Mouse (Mus musculus) NIH3T3 (cell line): ENCODE measurements around the gene Kctd13.
A peak's percentile ranks its signal among the peaks of the same experiment; 100 is the strongest.

Source experiments
- DNase-seq: peaks from one replicate; pipeline ENCODE4 v3.0.0-alpha.2; 2012; ENCODE audit warnings: low read depth

Kctd13 gene

DNA sequence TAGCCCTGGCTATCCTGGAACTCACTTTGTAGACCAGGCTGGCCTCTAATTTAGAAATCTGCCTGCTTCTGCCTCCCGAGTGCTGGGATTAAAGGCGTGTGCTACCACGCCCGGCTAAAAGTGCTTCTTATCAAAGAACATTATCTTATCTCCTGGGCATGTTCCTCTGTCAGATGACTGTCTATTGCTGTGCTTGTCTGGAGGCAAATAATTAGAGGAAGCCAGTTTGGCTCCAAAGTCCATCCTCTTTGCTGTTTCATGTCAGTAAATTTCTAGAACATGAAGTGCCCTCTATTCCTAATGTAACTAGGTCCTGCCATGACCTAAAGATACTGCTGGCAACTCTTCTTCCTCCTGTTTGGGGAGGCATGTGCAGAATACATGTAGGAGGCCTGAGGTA, 53.4 kb downstream of the Kctd13 start:
- DNase-seq: no peak

DNA sequence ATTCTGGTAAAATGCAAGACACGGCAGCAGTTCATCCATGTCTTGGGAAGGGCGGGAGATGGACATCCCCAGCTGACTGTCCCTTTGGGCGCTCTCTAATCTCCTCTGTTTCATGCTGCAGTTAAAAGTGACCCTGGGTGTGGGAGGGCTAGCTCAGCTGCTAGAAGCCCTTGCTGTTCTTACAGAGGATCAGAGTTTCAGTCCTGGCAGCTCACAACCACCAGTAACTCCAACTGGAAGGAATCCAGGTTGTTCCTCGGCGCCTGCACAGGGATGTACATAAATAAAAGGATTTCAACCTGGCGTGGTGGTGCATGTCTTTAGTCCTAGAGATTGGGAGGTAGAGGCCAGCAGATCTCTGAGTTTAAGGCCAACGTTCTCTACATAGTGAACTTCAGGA, 54.4 kb downstream of the Kctd13 start:
- no peak for DNase-seq

DNA sequence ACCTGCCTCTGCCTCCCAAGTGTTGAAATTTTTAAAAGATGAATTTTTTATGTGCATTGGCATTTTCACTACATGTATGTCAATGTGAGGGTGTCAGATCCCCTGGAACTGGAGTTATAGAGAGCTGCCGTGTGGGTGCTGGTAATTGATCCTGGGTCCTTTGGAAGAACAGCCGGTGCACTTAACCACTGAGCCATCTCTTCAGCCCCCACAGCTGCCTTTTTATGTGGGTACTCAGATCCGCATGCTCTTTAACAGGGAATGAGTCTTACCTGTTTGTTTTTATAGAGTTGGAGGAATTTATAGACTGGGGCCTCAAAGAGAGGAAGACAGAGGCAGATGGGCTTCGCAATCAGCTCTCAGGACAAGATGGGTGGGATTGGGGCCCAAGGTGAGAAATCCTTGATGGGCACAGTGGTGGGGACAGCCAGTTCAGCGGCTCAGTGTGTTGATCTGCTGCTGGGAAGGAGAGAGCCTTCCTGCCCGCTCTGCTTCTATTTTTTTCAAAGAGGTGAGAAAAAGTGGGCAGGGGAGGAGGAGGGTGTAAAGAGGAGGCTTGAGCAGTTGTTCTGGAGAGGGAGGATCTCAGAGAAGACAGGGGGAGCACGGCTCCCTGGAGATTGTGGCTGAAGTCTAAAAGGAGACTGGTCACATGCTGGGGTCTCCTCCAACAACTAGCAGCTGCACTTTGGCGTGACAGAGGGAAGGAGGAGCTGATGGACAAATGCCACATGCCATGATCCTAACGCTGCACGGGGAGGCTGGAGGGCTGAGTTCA, 56.2 kb downstream of the Kctd13 start:
- no peak for DNase-seq

GRCm38 (mm10) chr7:126986319-126986718, 57.6 kb downstream of the Kctd13 start:
- peak; percentile 46 for DNase-seq

- no peak for DNase-seq
Observed at GRCm38 (mm10) chr7:126988816-126989215, 60.1 kb downstream of the Kctd13 start.
